Mouse (Mus musculus) ovary, adult 18-20 months (tissue): ENCODE results near the gene Lrrfip1.

Source experiments
- DNase-seq: peaks from one replicate; pipeline ENCODE4 v3.0.0; 2022; ENCODE audit warnings: low spot score, mixed read lengths

Gene Lrrfip1

GRCm38 (mm10) chr1:91056416-91056815 lies 57.9 kb downstream of the Lrrfip1 start:
- DNase-seq = no peak

GRCm38 (mm10) chr1:91057311-91058245 lies 59.0 kb downstream of the Lrrfip1 start:
- DNase-seq = no peak

GRCm38 (mm10) chr1:91058251-91058650 lies 59.7 kb downstream of the Lrrfip1 start:
- DNase-seq = no peak

- DNase-seq = no peak
Measured at GRCm38 (mm10) chr1:91059792-91060604, 61.5 kb downstream of the Lrrfip1 start.

- DNase-seq = no peak
Measured at GRCm38 (mm10) chr1:91061105-91061504, 62.6 kb downstream of the Lrrfip1 start.

- DNase-seq = no peak
Measured at GRCm38 (mm10) chr1:91062363-91062762, 63.8 kb downstream of the Lrrfip1 start.

- no peak for DNase-seq
Measured at GRCm38 (mm10) chr1:91064053-91064452, 65.5 kb downstream of the Lrrfip1 start.

- DNase-seq = no peak
Measured at GRCm38 (mm10) chr1:91064903-91065525, 66.5 kb downstream of the Lrrfip1 start.

- no peak for DNase-seq
Measured at GRCm38 (mm10) chr1:91066061-91066460, 67.5 kb downstream of the Lrrfip1 start.

GRCm38 (mm10) chr1:91066599-91066998 lies 68.1 kb downstream of the Lrrfip1 start:
- no peak for DNase-seq

GRCm38 (mm10) chr1:91067716-91068115 lies 69.2 kb downstream of the Lrrfip1 start:
- no peak for DNase-seq

- no peak for DNase-seq
Measured at GRCm38 (mm10) chr1:91069575-91069974, 71.0 kb downstream of the Lrrfip1 start.

- no peak for DNase-seq
Measured at GRCm38 (mm10) chr1:91070547-91070946, 72.0 kb downstream of the Lrrfip1 start.

GRCm38 (mm10) chr1:91071671-91072290 lies 73.2 kb downstream of the Lrrfip1 start:
- DNase-seq = no peak

- no peak for DNase-seq
Measured at GRCm38 (mm10) chr1:91076946-91077345, 78.4 kb downstream of the Lrrfip1 start.

- no peak for DNase-seq
Measured at GRCm38 (mm10) chr1:91077456-91077855, 78.9 kb downstream of the Lrrfip1 start.

GRCm38 (mm10) chr1:91077980-91078379 lies 79.4 kb downstream of the Lrrfip1 start:
- no peak for DNase-seq

- DNase-seq = no peak
Measured at GRCm38 (mm10) chr1:91079740-91080422, 81.3 kb downstream of the Lrrfip1 start.

- no peak for DNase-seq
Measured at GRCm38 (mm10) chr1:91080423-91080749, 81.8 kb downstream of the Lrrfip1 start.

GRCm38 (mm10) chr1:91084374-91084773 lies 85.8 kb downstream of the Lrrfip1 start:
- DNase-seq = no peak

- no peak for DNase-seq
Measured at GRCm38 (mm10) chr1:91085009-91085408, 86.5 kb downstream of the Lrrfip1 start.
